Mouse (Mus musculus) embryo, embryonic 11 days (tissue): ENCODE results near the gene Plxna2.

ENCODE experiments used
- DNase-seq: peaks from one replicate; pipeline ENCODE4 v3.0.0-alpha.2; 2015

Plxna2 gene

GRCm38 (mm10) chr1:194623641-194624040 is 5.6 kb downstream of the Plxna2 start:
- no peak for DNase-seq

DNA sequence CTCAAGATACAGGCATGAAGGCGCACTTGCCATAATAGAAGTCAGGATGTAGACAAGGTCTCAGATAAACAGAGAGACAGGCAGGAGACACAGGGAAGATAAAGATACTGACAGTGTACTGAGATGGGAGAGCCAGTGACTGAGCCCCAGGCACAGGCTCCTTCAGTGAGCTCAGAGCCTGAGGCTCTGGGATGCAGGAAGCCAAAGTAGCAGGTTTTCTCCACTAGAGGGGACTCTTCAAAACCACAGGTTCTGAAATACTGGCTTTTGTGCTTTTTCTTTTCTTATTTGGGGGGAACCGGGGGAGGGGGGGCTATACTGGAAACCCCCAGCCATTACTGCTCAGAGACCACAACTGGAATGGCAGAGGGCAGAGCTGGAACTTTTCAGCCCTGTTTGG is 6.4 kb downstream of the Plxna2 start:
- DNase-seq, result peak; percentile 68

- DNase-seq, result no peak
Measured at GRCm38 (mm10) chr1:194624973-194625372, 7.0 kb downstream of the Plxna2 start.

- DNase-seq, result no peak
Measured at GRCm38 (mm10) chr1:194626109-194626508, 8.1 kb downstream of the Plxna2 start.

DNA sequence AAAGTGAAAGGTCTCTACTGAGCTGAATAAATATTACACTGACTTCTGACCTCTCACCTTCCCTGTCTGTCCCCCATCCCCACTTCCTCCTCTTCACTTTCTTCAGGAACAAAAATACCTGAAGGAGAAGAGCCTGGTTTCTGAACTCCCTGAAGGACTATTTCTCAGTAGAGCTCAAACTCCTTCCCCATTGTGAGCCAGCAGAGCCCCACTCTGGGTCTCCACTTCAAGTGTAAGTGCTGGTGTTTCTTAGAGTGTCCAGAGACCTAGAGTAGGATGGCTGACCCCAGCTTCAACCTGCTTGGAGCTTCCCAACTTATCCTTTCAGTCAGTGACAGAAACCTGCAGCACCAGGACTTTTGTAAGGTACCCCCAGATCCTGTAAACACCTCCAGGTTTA is 9.3 kb downstream of the Plxna2 start:
- DNase-seq, result no peak

DNA sequence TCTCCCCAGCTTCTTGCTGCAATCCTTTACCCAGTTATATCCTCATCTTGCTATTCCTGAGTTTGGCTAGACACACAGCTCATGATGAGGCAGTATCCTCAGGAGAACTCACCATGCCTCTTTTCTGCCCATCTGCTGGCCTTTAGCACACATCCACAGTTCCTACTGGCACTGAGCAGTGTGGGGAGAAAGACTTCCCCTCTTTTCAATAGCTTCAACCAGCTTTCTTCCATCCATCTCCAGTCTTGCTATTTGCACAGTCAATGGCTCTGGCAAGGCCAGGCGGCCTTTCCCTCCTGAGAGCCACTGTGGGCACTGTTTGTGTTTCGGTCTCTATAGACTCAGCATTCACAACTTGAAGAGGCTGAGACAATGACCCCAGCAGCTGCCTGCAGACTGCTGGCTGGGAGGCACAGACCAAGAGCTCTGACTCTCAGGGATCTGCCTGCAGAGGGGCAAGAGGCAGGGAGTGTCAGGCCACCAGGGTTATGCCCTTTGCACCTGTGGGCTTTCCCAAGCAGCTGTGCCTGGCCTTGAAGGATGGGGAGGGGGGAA is 11.2 kb downstream of the Plxna2 start:
- peak; percentile 67 for DNase-seq

- no peak for DNase-seq
Measured at GRCm38 (mm10) chr1:194630498-194631056, 12.6 kb downstream of the Plxna2 start.

DNA sequence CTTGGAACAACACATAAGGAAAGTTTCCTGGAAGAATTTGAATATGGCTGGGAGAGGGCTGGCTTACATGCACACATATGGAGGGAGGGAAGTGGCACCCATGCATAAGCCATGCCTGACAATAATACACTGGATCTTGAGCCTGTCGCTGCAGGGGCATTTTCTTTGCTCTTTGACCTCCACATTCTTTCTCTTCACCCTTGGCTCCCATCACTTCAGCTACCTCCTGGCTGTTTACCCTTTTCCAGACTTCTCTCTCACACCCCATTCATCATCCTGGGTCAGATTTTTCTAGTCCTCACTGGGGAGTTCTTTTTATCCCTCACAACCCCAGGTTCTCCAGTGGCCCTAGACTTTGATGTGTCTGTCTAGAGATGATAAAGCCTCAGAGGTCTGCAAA is 13.6 kb downstream of the Plxna2 start:
- no peak for DNase-seq

GRCm38 (mm10) chr1:194632029-194632428 is 14.0 kb downstream of the Plxna2 start:
- no peak for DNase-seq

DNA sequence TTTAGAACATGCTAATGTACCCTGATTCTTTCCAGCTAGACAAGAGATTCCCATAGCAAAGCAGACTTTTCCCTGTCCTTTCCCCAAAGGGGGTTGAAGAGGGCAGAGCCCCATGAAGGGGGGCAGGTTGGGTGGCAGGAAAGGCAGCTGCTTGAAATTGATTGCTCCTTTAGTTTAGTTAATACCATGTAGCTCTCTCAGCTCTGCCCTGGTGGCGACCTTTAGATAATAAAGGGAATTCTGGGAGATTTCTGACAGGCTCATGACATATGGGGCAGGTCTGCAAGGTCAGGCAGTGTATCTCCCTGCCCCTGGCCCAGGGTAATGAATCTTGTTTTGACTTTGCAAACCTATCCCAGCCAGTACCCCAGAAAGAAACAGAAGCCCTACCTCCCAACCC is 17.4 kb downstream of the Plxna2 start:
- DNase-seq, result peak; percentile 68

DNA sequence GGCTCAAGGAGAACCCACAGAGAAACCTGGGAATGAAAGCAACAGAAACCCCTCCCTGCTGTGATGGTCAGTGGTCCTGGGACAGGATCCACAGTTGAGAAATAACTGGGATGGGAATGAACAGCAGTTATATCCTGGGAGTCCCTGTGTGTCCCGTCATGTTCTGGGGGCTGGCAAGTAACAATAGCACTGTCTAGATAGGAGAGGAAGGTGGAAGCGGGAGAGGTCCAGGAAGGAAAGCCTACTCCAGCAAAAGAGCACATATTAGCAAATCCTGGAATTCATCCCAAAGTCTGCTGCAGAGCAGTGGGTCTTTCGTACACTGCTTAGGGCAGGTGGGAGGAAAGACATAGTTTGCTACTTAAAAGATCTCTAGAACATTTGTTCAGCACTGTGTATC is 17.9 kb downstream of the Plxna2 start:
- no peak for DNase-seq

- DNase-seq, result no peak
Measured at GRCm38 (mm10) chr1:194637391-194638304, 19.6 kb downstream of the Plxna2 start.

DNA sequence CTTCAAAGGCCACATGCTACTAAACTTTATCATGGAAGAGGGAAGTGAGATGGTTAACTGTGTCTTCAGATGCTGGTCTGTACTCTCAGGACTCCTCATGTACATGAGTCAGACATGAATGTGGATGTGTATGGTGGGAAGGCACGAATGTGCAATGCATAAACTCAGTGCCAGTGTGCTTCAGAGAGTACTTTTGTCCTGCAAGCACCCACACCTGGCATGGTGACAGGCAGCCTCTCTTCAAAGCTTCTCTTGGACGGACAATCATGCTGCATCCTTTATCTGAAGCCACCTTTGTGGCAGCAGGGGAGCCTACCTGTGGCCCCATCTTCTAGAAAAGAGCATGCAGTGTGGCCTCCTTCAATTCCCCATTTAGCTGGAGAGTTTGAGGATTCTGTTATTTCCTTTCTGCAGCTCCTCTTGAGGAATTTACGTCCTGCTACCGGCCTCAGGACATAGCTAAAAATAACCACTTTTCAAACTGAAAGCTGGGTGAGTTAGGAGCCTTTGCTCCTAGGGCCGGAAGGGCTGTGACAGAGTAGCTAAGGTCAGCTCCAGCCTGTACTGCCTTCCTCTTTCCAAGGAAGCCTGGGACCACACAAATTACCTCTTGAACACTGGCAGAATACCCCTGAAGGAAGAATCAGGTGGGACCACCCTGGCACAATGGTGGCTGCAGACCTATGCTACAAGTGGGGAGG is 23.7 kb downstream of the Plxna2 start:
- DNase-seq, result no peak

GRCm38 (mm10) chr1:194642302-194642787 is 24.3 kb downstream of the Plxna2 start:
- no peak for DNase-seq

DNA sequence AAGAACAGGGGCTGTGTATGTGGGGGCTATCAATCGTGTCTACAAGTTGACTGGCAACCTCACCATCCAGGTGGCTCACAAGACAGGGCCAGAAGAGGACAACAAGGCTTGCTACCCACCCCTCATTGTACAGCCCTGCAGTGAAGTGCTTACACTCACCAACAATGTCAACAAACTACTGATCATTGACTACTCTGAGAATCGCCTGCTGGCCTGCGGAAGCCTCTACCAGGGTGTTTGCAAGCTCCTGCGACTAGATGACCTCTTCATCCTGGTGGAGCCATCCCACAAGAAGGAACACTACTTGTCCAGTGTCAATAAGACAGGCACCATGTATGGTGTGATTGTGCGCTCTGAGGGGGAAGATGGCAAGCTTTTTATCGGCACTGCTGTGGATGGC is 25.9 kb downstream of the Plxna2 start:
- DNase-seq, result no peak

DNA sequence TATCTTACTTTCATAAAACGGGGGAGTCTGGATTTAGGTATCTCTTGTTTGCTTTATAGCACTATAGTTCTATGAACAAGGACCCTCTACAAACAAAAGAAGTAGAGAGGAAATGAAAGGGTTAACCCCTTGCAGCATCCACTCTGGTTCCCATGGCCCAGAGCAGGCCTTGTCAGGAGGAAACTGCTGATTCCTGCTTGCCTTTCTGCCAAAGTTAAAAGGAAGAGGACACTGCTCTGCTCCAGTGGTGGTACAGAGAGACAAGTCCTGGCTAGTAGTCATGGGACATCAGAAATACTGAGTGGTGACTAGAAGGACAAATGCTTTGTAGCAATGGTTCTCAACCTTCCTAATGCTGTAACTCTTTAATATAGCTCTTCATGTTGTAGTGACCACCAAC is 27.9 kb downstream of the Plxna2 start:
- no peak for DNase-seq

- no peak for DNase-seq
Measured at GRCm38 (mm10) chr1:194650076-194650475, 32.1 kb downstream of the Plxna2 start.

- DNase-seq, result no peak
Measured at GRCm38 (mm10) chr1:194650566-194650965, 32.5 kb downstream of the Plxna2 start.

DNA sequence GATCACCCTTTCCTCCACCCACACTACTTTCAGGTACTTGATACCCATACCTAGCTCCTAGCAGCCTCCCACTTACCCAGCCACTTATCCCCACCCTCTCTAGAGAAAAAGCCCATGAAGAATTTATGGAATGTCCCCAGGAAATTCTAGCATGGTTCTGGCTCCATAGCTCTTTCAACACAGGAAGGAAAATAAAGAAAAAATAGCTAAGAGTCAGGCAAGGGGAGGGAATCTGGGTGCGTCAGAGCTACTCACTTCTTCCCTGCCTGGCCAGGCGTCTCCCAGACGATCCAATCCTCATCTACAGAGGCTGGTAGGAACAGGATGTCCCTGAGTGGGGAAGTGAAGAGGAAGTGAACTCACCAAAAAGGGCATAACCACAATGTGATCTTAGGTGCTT is 34.0 kb downstream of the Plxna2 start:
- DNase-seq, result no peak

DNA sequence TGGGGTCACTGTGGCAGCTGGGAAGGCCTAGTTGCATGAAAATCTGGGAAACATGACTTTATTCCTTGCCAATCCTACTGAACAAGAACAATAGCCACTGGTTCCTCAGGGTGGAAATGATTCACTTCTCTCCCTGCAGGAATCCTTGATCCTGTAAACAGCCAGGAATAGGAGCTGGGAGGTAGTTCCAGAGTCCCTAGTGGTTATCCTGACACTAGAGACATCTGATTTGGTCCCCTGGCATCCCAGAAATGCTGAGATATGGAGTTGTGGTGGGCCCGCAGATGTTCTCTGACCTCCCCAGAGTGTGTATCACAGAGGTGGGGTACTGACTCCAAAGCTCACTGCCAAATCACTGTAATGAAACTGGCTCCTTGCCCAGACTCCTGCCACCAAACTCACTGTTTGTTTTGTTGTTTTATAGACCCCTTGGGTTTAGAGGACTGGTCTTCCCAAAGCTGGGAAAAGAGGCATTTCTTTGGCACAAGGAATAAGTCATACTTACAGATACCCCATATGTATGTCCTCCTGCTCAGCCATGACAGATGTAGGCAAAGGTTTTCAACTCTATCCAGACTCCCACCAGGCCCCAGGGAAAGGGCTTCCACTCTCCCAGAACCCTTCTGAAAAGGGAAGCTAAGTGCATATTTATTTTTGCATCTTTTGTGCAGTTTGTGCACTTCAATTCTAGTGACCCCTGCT is 40.6 kb downstream of the Plxna2 start:
- DNase-seq, result no peak

DNA sequence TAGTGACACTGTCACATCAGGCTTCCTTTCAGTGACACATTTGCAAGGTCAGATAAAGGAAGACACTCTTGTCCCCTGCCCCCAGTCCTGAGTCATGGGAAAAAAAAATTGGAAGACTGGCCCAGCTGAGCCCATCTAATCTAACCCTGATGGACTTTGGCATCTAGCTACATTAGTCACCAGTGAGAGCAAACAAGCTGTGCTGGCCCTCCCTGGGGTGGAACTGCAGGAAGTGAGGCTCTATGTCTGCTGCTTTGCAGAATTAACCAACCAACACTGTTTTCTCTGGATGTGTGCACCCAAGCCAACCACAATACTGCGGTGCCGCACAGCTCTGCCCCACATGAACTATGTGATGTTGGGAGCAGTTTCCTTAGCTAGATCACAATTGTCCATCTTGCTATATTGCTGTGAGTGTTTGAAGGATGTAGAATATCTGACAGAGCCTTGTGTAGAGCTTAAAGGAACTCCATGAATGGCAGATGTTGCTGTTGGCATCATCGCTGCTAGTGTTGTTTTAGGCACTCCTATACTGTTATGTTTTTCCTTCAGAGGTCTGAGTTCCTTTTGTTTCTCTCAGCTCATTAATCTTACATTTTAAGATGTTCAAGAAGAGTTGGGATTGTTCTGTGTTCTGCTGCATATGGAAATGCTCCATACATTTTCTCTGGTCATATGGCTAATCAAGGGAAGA is 42.6 kb downstream of the Plxna2 start:
- no peak for DNase-seq

GRCm38 (mm10) chr1:194663021-194663420 is 45.0 kb downstream of the Plxna2 start:
- no peak for DNase-seq
